Mouse (Mus musculus) lung, postnatal 0 days (tissue): ENCODE data around the gene Tst.

Experiments
- CTCF ChIP-seq: IDR thresholded peaks from 2 replicates; pipeline ENCODE4 v1.5.1; 2016; ENCODE audit warnings: antibody characterized with exemption, mild to moderate bottlenecking
- EP300 ChIP-seq: IDR thresholded peaks from 2 replicates; pipeline ENCODE4 v1.6.1; 2016; ENCODE audit warnings: antibody characterized with exemption, mild to moderate bottlenecking, control low read depth

DNA sequence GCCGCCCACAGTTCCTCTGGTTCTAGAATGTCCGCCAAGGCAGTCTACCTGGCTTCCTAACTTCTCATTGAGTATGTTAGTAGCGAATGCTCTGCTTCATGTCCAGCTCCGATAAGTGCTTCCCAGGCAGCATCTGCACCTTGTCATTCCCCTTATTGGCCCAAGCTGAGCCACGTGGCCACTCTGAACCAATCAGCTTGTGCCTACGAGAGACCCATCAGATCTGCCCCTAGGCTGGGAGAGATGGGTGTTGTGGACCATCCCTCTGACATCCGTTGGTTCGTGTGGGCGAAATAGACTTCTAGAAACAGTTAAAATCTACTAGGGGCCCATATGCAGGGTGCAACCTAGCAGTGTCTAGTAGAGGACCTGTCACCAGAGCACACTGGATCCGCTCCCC, 27.8 kb downstream of the Tst start:
- TF ChIP-seq CTCF (no peak), EP300 (no peak)
